Mouse (Mus musculus) kidney, postnatal 14 days (tissue): ENCODE data around the gene Galnt6.

Experiments
- DNase-seq: peaks from one replicate; pipeline ENCODE4 v3.0.0; 2022; ENCODE audit warnings: mixed read lengths

The Galnt6 gene

DNA sequence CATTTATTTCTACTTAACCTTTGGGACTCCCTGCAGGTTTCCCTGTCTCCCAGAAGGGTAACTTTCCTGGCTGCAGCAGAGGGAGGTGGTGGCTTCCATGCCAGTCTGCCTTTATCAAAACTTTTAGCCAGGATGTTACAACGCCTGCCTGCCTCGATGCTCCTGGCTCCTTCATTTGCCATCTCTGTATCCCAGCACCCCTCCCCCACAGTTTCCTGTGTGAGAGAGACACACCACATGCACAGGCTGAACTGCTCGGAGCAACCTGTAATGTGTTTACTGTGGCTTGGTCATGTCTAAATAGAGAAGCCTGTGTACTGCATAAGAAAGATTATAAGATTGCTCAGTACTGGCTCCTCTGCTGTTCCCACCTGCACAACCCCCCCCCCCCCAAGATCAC is 48.8 kb downstream of the Galnt6 start:
- DNase-seq = no peak

DNA sequence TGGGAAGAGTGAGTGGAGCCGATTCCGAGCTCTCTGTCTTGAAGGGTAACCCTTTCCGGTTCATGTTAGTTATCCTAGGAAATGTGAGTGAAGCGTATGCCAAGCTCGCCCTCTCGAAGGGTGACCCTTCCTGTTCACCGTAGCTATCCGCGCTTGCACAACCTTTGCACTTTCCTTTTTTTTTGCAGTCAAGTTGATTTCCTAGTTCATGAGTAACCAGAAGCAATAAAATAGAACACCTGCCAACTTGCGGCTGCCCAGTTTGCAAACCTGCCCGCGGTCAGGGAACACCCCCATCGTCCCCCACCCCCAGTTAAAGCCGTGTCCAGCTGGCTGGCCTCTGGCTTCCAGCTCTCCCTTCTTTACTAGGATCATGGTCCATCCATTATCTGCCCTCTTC is 50.2 kb downstream of the Galnt6 start:
- peak; percentile 85 for DNase-seq

DNA sequence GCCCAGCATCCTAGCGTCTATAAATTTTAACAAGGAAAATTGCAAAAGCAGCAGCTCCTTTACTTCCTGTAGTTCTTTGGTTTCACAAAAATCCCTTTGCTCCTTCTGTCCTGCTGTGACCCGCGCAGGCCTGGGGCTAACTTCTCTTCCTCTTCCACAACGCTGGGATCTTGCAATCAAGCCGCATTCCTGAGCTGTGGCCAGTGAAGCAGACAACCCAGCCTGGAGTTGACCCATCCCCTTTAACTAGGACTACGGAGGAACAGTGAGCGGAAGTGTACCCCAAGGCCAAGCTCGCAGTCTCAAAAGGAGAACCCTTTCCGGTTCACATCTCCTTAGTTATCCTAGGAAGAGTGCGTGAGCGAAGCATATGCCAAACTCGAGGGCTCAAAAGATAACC is 50.6 kb downstream of the Galnt6 start:
- peak; percentile 83 for DNase-seq

DNA sequence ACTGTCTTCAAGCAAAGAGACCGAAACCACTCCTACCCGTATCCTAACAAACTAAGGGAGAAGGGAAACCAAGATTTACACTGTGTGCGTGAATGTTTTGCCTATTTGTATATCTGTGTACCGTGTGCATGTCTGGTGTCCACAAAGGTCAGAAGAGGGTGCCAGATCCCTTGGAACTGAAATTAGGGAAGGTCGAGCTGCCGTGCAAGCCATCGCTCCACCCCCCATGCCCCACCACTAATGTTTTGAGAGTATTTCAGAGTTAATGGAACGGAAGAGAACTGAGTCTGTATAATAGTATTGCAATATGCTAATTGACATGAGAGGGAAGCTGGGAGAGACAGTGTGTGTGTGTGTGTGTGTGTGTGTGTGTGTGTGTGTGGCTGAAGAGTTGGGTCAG is 51.5 kb downstream of the Galnt6 start:
- DNase-seq = no peak

DNA sequence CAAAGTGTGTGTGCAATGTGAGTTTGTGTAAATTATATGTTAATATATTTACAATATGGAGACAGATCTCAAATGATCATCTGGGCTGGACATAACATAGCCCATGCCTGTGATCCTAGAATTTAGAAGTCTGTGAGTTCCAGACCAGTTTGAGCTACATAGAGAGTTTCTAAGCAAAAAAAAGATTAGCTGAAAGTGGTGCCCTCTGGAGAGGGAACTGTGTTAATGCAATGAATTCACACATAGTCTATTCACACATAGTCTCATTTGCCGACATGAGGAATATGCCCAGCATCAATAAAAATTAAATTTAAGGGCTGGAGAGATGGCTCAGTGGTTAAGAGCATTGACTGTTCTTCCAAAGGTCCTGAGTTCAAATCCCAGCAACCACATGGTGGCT is 52.7 kb downstream of the Galnt6 start:
- no peak for DNase-seq

DNA sequence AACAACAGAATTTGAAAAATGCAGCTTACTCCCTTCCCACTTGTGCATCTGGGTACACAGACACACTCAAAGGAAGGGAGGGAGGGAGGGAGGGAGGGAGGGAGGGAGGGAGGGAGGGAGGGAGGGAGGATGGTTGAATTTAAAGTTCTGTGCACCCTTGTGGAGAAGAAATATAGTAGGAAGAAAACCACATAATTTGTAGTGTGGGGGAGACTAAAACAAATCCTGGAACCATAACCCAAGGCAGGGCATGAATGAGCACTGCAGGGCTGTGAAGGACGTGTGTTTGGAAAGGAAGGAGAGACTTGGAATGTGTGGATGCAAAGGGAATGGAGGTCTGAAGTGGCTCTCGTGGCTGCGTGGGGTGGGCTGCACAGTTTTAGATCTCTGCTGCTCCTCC is 53.7 kb downstream of the Galnt6 start:
- DNase-seq = no peak

DNA sequence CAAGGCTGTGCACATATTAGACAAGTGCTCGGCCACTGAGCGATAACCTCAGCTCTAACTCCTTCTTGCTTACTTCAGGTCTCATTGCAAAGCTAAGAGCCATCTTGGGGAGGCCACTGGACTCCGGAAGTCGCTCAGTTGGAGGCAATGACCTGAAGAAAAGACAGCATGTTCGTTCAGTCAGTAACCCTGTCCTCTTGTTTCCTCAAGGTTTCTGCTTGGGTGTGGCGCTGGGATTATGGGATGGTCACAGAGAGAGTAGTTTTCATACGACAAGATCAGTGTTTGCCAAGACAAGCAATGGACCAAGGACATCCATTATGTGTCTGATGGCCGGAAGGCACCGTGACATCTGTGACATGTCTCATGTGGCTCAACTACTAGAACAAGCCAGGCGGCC is 54.6 kb downstream of the Galnt6 start:
- DNase-seq = no peak

DNA sequence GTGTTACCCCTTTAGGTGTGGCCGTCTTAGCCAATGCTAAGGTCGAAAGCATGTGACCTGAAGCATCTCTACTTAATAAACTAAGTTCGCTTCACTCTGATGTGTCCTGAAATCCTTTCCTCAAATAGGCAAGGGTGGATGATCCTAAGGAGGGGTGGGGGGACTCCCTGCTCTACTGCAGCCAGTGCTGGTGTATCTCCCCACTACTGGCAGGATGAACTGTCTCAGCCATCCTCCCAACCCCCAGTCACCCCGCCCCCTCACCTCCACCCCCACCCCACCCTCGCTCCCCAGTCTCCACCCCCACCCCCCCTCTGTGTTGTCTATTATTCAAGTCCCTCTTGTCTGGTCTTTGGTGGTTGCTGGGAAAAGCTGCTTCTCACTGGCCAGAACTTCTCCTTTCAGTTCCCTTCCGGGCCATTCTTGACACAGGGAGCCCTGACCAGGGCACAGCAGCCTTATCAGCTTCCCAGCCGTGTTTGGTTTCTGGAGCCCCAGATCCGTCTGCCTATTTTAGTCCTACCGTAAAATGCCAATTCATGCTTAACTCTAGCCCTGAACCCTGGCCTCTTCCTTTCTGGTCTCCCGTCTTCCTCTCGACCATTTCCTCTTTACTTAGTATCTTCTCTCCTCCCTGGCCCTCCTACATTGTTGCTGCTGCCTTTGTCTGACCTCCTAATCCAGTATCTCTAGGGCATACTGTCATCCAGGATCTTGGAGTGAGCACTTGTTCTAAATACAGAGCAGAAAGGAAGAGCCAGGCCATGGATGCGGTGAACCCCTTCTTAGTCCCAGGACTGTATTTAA is 55.4 kb downstream of the Galnt6 start:
- no peak for DNase-seq

DNA sequence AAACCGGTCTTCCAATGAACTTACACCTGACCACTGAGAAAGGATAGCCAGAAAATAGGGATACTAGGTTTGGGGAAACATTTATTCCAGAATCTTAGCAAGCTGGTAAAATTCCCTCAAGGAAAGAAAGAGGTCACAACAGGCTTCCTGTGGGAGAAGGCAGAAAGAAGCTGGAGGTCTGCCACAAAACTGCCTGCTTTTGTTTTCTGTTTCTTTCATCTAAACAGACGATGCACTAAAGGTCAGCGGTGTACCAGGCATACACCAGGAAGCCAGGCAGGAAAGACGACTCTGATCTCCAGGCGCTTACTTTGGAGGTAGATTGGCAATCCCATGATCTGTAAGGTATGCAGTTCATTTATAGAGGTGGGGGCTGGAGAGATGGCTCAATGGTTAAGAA is 58.3 kb downstream of the Galnt6 start:
- DNase-seq = peak; percentile 44

DNA sequence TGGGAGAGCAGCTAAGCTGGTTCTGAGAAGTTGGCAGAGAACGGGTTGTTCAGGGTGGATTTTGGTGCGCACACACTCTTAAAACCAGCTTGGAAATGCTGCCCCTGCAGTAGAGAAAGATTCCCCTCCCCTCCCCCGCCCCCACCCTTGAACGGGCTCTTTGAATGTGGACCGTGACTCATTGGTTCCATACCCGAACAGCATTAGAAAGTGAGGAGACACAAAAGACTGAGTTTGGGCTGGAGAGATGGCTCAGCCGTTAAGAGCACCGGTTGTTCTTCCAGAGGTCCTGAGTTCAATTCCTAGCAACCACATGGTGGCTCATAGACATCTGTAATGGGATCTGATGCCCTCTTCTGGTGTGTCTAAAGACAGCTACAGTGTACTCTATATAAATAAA is 59.2 kb downstream of the Galnt6 start:
- no peak for DNase-seq

DNA sequence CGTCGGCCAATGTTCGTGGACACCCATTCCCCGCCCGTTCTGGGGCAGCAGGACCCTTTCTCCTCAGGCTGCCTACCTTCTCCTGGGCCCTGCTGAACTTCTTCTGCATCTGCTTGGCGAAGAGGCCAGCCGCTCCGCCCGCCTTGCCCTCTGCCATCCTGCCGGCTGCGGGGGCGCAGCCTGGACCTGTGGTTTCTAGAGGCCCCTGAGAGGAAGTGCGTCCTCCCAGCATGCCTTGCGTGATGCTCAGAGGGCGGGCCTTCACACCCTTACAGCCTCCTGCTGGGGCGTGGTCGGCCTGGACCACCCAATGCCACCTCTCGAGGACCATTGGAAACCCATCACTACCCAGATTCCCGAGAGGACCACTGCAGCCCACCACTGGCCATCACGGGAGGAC is 59.8 kb downstream of the Galnt6 start, which contains the start of gene Bin2:
TSS of gene Bin2 (minus strand) at position 217 of the 400 bp plus-strand sequence.
- DNase-seq = no peak

DNA sequence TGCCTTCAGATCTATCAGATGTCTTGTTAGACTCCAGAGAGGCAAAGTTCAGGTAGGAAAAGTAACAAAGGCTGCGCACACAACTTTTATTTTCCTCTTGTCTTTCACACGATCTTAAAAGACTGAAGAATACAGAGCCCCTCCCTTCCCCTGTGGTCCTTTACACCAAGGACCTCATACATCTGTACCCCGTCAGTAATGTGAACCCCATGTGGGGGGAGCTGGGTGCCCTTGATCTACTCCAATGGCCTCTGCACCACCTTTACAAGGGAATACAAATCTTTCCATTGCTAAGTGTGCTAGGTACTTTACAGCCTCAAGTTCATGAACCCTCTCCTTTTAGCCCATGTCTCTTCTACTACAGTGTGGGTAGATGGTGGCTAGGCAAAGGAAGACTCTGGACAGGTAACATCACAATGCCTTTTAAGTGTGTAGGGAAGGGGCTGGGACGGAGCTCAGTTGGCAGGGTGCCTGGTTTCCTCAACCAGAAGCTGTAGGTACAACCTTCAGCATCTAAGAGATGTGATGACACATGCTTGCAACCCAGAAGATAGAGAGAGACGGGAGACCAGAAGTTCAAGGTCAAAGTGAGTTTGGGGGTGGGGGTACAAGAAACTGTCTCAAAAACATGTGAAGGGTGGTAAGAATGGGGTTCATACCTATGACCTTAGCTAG is 61.2 kb downstream of the Galnt6 start:
- no peak for DNase-seq

DNA sequence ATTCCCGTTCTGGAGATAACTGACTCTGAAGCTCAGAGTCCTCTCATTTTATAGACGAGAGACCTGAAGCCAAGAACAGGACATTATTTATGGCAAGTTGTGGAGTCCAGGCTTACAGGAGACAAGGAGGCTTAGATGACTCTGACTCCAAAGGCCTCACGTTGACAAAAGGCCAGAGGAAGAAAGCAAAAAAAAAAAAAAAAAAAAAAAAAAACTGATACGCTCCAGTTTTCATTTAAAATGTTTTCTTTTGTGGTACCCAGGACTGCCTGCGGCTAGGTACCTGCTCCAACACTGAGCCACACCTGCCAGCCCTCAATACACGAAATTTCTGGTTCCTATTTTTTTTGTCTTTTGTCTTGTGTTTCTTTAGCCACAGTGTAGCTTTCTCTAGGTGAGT is 61.8 kb downstream of the Galnt6 start:
- no peak for DNase-seq

DNA sequence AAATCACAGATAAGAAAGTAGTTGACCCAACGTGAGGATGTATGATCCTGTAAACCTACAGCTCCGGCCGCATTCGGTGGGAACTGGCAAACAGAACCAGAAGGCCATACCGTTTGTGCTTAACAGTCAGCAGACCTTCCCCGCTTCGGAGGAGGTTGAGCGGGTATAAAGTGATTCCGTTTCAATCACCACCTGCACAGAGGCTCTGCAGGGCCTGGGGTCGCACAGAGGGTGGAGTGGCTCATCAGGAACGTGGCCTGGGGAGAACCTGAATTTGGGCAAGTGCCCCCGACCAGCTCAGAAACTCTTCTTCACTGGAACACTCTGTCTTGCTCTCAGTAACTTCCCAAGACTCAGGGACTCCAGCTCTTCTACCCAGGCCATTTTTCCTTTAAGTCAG is 62.3 kb downstream of the Galnt6 start:
- DNase-seq = no peak

DNA sequence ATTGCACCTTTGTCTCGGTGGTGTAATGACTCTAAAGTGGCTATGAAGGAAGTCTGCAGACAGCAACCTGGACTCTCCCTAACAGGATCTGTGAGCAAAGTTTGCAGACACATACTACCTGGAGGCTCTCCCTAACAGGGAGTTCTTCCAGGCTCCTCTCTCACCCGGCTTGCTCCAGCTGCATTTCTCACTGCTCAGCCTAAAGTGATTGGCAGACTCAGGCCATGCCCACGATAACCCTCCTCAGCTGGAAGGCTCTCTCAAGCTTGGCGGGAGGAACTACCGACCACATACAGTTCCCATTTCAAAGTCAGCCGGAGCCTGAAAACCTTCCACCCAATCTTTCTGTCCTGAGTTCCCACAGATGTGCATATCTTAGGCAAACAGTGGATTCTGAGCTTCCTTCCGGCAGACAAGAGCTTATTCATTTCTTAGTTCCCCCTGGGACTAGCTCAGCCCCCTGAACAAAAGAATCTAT is 62.9 kb downstream of the Galnt6 start:
- DNase-seq = no peak

DNA sequence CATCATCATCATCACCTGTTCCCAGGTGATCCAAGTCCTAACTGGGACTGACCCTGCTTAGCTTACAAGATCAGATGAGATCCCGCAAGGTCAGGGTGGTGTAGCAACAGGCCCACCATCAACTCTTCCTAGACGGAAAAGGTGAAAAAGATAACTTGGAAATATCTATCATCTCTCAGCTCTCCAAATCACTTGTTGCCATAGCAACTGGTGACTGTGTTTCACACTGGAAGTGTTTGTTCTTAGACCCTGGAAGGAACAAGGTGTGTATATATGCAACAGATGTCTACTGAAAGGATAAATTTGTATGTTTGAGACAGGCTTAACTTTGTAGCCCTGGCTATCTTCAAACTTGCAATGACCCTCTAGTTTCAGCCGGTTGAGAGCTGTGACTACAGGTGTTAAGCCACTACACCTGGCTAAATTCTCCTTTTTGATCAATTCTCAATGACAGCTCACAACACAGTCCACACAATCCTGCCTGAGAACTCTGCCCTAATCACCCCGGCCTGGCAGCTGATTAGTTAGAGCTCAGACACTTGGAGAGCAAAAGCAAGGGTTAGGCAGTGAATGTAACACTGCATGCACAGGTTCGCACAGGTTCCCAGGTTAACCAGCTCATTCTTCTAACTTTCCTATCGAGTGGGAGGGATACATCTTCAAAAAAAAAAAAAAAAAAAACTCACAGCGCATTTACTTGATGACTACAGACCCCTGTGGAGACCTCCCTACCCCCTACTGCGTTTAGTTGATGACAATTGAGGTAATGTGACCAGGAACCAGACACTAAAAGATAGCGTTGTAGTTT is 63.6 kb downstream of the Galnt6 start:
- DNase-seq = no peak

DNA sequence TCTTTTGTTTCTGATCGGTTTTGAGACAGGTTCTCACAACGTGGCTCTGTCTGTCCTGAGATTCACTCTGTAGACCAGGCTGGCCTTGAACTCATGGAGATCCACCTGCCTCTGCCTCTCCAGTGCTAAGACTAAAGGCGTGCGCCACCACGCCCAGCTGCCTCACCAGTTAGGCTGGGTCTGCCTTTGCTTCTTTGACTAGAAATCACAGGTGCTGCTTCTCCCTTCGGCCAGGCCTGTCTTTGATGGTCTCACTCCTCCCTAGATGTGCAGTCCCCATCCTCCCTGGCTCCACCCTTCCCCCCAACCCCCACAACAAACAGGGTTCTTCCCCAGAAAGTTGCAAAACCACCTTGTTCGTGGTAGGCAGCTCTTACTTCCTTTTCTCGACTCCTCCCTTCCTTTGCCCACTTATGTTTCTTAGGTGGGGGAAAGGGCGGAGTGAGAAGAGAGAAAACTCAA is 64.3 kb downstream of the Galnt6 start:
- DNase-seq = no peak

DNA sequence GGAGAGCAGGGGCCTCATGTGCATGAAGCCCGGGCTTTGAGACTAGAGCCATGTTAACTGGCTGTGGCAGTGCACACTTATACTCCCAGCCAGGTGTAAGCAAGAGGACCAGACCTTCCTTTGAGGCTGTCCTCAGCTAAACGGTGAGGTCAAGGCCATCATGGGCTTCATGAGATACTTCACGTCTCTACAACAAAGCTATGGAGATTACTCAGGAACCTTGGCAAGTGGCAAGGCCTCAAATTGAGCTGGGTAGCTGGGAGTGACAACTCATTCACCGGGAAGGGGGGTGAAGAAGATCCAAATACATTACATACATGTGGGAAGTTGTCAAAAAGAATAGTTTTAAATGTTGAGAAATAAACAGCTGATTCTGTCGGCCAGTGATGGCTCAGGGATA is 68.4 kb downstream of the Galnt6 start:
- DNase-seq = no peak

DNA sequence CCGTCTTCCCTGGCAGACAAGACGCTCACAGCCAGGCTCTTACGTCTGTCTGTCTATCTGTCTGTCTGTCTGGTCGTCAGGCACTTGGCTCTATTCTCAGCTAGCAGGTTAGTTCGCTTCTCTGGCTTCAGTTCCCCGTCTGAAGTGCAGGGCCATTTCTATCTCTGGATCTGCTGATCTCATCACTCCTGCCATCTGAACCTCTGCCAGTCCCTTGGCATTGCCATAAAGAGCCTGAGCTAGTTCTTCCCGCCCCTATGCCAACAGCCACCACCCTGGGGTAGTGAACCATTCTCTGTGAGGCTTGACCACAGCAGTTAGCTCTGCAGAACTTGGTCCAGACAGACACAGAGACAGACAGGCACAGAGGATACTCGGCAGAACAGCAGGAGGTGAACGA is 68.9 kb downstream of the Galnt6 start:
- no peak for DNase-seq

DNA sequence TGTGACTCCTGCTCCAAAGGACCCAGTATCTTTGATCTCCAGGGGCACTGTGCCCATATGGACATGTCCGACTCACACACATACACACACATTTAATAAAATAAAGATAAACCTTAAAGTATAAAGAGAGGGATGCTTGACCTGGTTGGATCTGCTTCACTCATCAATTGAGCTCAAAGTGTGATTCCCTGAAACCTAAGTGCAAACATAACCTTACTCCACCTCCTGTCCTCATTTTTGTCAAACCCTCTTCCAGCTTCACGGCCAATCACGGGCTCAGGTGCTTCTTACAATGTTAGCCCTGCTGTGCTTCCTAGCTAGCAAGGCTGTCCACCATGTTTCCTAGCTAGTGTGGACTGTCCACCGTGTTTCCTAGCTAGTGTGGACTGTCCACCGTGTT is 74.0 kb downstream of the Galnt6 start:
- DNase-seq = no peak

DNA sequence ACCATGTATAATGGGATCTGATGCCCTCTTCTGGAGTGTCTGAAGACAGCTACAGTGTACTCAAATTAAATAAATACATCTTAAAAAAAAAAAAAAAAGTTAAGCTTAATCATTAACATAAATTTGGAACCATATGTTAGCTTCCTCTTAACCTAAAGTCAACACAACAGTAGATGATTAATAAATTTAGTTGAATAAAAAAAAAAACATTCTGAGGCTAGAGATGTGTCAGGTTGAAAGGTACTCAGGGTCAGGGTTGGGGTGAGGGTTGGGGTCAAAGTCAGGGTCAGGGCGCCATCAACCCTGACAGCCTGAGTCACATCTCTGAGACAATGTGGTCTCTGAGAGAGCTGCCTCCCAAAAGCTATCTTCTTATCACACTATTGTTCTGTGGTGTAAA is 74.9 kb downstream of the Galnt6 start:
- no peak for DNase-seq

DNA sequence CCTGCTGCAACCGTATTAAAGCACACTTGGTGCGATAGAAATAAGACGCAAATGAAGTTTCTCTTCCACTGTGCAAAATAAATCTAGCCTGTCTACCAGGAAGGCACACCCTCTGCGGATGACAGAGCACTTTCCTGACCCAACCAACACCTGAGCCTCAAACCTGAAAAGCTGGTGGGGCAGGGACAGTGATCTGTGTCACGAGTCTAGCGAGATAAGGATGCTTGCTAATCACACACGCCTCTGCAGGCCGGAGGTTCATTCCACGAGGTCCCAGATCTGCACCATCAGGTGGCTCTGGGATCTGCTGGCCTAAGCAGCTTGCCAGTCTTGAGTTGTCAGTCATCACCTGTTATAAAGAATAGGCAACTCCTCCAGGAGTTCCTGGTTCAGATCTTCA is 77.6 kb downstream of the Galnt6 start:
- DNase-seq = no peak

DNA sequence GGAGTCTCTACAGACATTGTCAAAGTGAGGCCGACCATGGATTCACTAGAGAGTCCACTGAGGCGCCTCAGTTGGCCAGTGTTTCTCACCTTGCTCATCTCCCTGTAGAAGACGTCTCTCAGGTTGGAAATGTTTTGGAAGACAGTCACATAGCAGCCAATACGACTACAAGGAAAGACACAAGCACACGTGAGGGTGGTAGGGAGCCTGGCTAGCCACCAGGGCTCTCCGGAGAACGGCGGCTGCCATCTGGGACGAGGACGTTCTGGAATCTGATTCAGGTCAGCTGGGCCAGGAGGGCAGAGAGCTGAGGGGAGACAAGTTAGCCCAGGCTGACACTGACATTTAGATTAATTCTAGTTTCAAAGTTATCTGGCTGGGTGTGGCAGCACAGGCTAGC is 79.1 kb downstream of the Galnt6 start:
- no peak for DNase-seq

DNA sequence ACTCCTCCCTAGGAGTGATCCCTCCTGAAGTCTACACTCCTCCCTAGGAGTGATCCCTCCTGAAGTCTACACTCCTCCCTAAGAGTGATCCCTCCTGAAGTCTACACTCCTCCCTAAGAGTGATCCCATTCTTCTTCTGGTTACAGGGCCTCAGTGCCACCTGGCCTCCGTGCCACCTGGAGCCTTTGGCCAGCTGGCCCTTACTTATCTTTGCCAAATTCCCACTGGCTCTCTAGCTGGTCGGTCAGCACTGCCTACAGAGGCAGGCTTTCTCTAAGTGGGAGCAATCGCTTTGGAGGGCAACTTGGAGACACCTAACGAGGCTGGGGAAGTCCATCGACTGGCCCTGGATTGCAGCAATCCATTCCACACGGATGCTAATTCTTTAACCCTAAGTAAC is 83.0 kb downstream of the Galnt6 start:
- no peak for DNase-seq
